Mouse (Mus musculus): ENCODE data around the gene Rbm20. TPM values are rescaled to one million over a fixed set of nuclear protein-coding genes. Genes with fewer than 3 reads are reported as not detected.

Rbm20 gene
- polyA plus RNA-seq, 1 experiment = 3.8 TPM

DNA sequence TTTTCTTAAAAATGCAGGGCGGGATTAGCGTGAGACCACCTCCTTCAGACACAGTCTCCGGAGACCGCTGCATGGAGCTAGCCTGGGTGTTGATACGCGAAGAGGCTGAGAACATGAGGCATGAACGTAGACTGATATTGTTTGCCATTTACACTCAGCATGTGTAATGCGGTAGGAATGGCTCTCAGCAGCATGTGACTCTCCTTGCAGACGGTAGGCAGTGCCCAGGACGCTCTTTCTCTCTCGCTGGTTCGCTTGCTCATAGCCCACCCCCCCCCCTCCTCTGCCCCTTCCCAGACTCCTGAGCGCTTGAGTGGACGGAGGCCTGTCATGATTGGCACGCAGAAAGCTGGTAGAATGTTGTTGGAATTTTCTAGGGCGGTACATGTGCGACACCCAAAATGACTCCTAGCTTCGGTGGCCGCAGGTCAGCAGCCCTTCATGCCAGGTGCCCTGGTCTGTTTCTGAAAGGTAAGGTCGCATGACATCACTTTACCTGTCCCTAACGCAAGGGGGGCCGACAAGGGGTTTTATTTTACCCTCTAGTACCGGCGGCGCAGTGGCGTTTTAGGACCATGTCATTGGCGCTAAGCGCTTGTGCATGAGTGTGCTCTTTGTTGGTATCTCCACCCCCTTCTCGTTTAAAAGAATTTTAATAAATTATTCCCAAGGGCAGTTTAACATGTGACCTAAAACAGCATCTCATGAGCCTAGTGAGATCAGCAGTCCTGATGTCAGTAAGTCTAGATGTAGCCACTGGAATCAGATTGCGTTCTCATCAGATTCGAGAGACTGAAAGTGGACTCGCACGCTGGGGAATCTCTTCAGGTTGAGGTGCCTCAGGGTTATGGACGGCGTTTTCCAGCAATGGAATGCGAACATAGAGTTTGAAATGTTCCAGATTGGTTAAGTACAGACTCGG, 116.1 kb downstream of the Rbm20 start:
- no peak for DNase-seq
- 88% methylated on average over 37 of the region's 37 CpGs for WGBS
- H3K4me3 ChIP-seq (replicated peaks; ENCODE audit: extremely low read depth, low read depth, low read length) = no peak overlapping the region
- TF ChIP-seq CTCF (IDR thresholded peaks at IDR 0.05; ENCODE audit: insufficient read depth, low read length) = no peak
- no peak for TF ChIP-seq POLR2A (IDR thresholded peaks at IDR 0.05; ENCODE audit: borderline replicate concordance, extremely low read depth, low read depth, low read length)
- H3K4me1 ChIP-seq (ENCODE audit: control insufficient read depth, insufficient read depth, low read length) = no peaks in the 10 kb centered on the region

- H3K4me3 ChIP-seq (replicated peaks; ENCODE audit: extremely low read depth, low read depth, low read length) = no peak overlapping the region
- H3K4me1 ChIP-seq (ENCODE audit: control insufficient read depth, insufficient read depth, low read length) = no peaks in the 10 kb centered on the region
- no peak for DNase-seq
- TF ChIP-seq CTCF (IDR thresholded peaks at IDR 0.05; ENCODE audit: insufficient read depth, low read length) = no peak
- TF ChIP-seq POLR2A (IDR thresholded peaks at IDR 0.05; ENCODE audit: borderline replicate concordance, extremely low read depth, low read depth, low read length) = no peak
- WGBS = 80% methylated on average over 23 of the region's 23 CpGs
Observed at GRCm38 (mm10) chr19:53793994-53794890, 117.1 kb downstream of the Rbm20 start.

DNA sequence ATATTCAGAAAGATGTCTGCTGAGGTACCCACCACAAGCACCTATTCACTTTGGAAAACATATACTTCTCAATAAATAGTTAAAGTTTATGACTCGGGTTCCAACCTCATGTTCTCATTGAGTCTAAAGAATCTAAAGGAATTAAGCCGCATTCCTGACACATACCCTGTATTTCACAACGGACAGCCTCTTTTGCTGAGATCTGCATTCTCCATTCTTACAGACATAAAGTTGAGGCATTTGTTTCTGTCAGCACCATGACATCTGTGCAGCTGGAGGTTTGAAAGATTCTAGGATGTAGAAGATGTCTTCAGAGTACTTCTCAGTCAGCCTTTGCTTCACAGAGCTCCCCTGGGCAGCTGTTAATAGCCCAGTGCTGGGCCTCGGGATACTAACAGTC, 117.9 kb downstream of the Rbm20 start:
- Histone ChIP-seq H3K4me3 (replicated peaks; ENCODE audit: extremely low read depth, low read depth, low read length) (no peak overlapping the region), H3K4me1 (ENCODE audit: control insufficient read depth, insufficient read depth, low read length) (no peaks in the 10 kb centered on the region)
- no peak for TF ChIP-seq CTCF (IDR thresholded peaks at IDR 0.05; ENCODE audit: insufficient read depth, low read length)
- no peak for DNase-seq
- WGBS = 76% methylated on average over 4 of the region's 4 CpGs

- WGBS = 66% methylated on average over 5 of the region's 5 CpGs
- Histone ChIP-seq H3K4me1 (ENCODE audit: control insufficient read depth, insufficient read depth, low read length) (no peaks in the 10 kb centered on the region), H3K4me3 (replicated peaks; ENCODE audit: extremely low read depth, low read depth, low read length) (no peak overlapping the region)
- TF ChIP-seq CTCF (IDR thresholded peaks at IDR 0.05; ENCODE audit: insufficient read depth, low read length) = no peak
- no peak for TF ChIP-seq POLR2A (IDR thresholded peaks at IDR 0.05; ENCODE audit: borderline replicate concordance, extremely low read depth, low read depth, low read length)
- no peak for DNase-seq
Observed at GRCm38 (mm10) chr19:53796020-53796419, 118.9 kb downstream of the Rbm20 start.

DNA sequence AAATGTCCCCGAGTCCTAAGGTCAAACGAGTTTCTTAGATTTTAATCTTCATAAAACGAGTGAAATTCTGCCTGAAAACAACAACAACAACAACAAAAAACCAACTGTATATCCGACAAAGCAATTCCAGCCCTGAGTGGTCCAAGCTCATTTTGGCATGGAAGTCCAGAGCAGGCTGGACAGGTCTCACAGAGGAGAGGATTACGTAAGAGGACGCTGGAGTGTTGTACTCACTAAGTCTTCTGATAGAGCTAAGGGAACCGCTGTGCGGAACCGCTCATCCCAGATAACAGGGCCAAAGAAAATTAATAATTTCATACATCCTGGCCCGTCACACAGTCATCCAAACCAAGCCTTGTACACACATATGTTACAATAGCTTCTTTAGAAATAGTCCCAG, 120.7 kb downstream of the Rbm20 start:
- WGBS = 61% methylated on average over 10 of the region's 10 CpGs
- DNase-seq = no peak
- TF ChIP-seq CTCF (IDR thresholded peaks at IDR 0.05; ENCODE audit: insufficient read depth, low read length) = no peak
- no peak for TF ChIP-seq POLR2A (IDR thresholded peaks at IDR 0.05; ENCODE audit: borderline replicate concordance, extremely low read depth, low read depth, low read length)
- no peak overlapping the region for H3K4me3 ChIP-seq (replicated peaks; ENCODE audit: extremely low read depth, low read depth, low read length)
- H3K4me1 ChIP-seq (ENCODE audit: control insufficient read depth, insufficient read depth, low read length) = no peaks in the 10 kb centered on the region

DNA sequence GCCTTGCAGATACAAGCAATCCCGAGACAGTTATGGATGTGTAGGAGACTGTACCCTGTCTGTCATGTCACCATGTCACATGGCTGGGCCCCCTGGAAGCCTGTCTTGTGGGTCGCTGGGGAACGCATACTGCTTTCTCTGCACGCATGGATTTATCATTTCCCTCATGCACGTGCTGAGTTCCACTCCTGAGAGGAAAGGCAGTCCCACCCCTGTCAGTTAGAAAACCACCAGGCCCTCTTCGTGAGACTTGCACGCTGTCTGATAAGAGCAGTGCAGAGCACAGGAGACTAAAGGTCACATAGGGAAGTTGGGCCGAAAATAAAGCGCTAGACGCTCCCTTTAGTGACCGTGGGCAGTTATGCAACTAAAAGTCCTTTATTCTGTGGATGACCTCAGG, 122.8 kb downstream of the Rbm20 start:
- Histone ChIP-seq H3K4me3 (replicated peaks; ENCODE audit: extremely low read depth, low read depth, low read length) (no peak overlapping the region), H3K4me1 (ENCODE audit: control insufficient read depth, insufficient read depth, low read length) (no peaks in the 10 kb centered on the region)
- no peak for DNase-seq
- WGBS = 75% methylated on average over 11 of the region's 11 CpGs
- no peak for TF ChIP-seq POLR2A (IDR thresholded peaks at IDR 0.05; ENCODE audit: borderline replicate concordance, extremely low read depth, low read depth, low read length)

DNA sequence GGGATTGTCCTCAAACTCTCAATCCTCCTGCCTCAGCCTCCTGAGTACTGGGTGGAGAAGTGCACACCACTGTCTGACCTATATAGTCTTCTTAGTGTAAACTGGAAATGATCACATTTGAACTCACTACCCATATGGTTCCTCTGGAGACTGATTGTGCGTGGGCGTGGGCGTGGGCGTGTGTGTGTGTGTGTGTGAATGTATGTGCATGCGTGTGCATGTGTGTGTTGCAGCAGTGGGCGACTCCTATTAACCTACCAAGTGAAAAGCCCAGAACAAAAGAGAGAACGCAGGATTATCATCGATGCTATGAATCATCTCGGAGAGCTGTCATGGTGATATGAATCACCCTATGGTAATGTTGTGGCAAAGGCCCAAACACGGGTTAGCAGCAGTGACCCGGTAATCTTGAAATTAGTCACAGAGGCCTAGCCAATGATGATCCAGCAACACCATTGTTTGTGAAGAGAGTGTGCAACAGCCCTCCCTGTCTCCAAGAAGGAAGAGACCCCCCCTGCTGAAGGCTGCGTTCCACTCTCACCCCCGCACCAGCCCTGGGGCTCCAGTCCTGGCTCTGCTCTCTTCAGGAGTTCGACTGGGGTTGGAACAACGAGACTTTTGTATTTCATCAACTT, 123.4 kb downstream of the Rbm20 start:
- Histone ChIP-seq H3K4me3 (replicated peaks; ENCODE audit: extremely low read depth, low read depth, low read length) (no peak overlapping the region), H3K4me1 (ENCODE audit: control insufficient read depth, insufficient read depth, low read length) (no peaks in the 10 kb centered on the region; the same call in 1 of the 2 replicates)
- no peak for DNase-seq
- 72% methylated on average over 15 of the region's 15 CpGs for WGBS
- TF ChIP-seq CTCF (IDR thresholded peaks at IDR 0.05; ENCODE audit: insufficient read depth, low read length) (no peak), POLR2A (IDR thresholded peaks at IDR 0.05; ENCODE audit: borderline replicate concordance, extremely low read depth, low read depth, low read length) (no peak)

DNA sequence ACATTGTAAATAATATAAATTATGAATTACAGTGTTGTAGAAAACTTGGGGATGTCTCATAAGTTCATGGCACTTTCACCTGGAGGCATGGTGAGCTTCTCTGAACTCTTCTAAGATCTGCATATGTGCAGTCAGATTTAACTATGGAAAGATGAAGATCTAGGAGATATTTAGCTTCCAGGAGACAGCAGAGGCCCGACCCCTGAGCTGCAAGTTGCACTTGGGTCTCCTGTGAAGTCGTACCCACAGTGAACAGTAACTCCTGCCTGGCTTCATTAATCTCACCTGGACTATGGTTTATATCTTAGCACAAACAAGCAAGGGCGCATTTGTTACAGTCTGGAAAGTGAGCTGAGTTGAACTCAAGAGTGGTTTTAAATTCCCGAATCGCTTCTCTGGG, 124.3 kb downstream of the Rbm20 start:
- H3K4me3 ChIP-seq (replicated peaks; ENCODE audit: extremely low read depth, low read depth, low read length) = no peak overlapping the region
- no peaks in the 10 kb centered on the region; the same call in 1 of the 2 replicates for H3K4me1 ChIP-seq (ENCODE audit: control insufficient read depth, insufficient read depth, low read length)
- DNase-seq = no peak
- WGBS = 87% methylated on average over 5 of the region's 5 CpGs
- TF ChIP-seq POLR2A (IDR thresholded peaks at IDR 0.05; ENCODE audit: borderline replicate concordance, extremely low read depth, low read depth, low read length) (no peak), CTCF (IDR thresholded peaks at IDR 0.05; ENCODE audit: insufficient read depth, low read length) (no peak)

Data from lung, adult 2 months (tissue).